Mouse (Mus musculus) intestine, embryonic 16.5 days (tissue): Measurements from ENCODE around the gene Golt1a. TPM values are rescaled to one million over a fixed set of nuclear protein-coding genes. Genes with fewer than 3 reads are reported as not detected.

Source experiments
- polyA plus RNA-seq: library from polyadenylated mRNA; unstranded; fragments of >200 nt; fragmentation: Nextera tagmentation; extraction: Ambion mirVana; gene quantifications from 2 replicates; pipeline ENCODE4 v1.2.1, GENCODE M21; 2015

The Golt1a gene
- polyA plus RNA-seq, 1 experiment from 2014 or later = 34.8 TPM

Other genes starting within 250 kb of the Golt1a start
- 48.0 and 53.7 TPM in 2 replicates for gene Ppp1r15b, start 178.7 kb upstream of the Golt1a start, polyA plus RNA-seq
- gene Plekha6, start 145.6 kb upstream of the Golt1a start, polyA plus RNA-seq = 10.6 and 11.0 TPM in 2 replicates
- not detected in 2 replicates for gene Kiss1, start 12.1 kb downstream of the Golt1a start, polyA plus RNA-seq
- 1.3 and 6.7 TPM in 2 replicates for gene Ren1, start 40.7 kb downstream of the Golt1a start, polyA plus RNA-seq
- 3.0 and 3.5 TPM in 2 replicates for gene Etnk2, start 53.8 kb downstream of the Golt1a start, polyA plus RNA-seq
- gene Sox13, start 114.6 kb downstream of the Golt1a start, polyA plus RNA-seq = 5.5 and 7.0 TPM in 2 replicates